Mouse (Mus musculus) midbrain, embryonic 11.5 days (tissue): ENCODE data around the gene Tcap. TPM values are rescaled to one million over a fixed set of nuclear protein-coding genes. Genes with fewer than 3 reads are reported as not detected.

ENCODE experiments used
- ATAC-seq: fragments of 200-750 bp; cut with Nextera tagmentation; 2 replicates; pipeline ENCODE4 v1.8.0; 2017; ENCODE audit warnings: moderate TSS enrichment, moderate library complexity; ENCODE audit not compliant: low FRiP score
- DNase-seq: peaks from one replicate; pipeline ENCODE4 v3.0.0; 2015; ENCODE audit warnings: low spot score; ENCODE audit errors: missing footprints
- H3K27ac ChIP-seq: fragments of 300-500 bp; sonication (generic); 2 replicates; pipeline ENCODE4 v1.5.1; 2014; ENCODE audit warnings: low read depth, low read length
- H3K27me3 ChIP-seq: fragments of 300-500 bp; sonication (generic); 2 replicates; pipeline ENCODE4 v1.6.1; 2014; ENCODE audit warnings: mild to moderate bottlenecking, low read length, moderate library complexity, mixed read lengths; ENCODE audit not compliant: control insufficient read depth, insufficient read depth
- H3K36me3 ChIP-seq: fragments of 300-500 bp; sonication (generic); 2 replicates; pipeline ENCODE4 v1.6.1; 2014; ENCODE audit warnings: mild to moderate bottlenecking, low read length, moderate library complexity, mixed read lengths; ENCODE audit not compliant: control insufficient read depth, insufficient read depth
- H3K4me1 ChIP-seq: fragments of 300-500 bp; sonication (generic); 2 replicates; pipeline ENCODE4 v1.6.1; 2014; ENCODE audit warnings: low read length; ENCODE audit not compliant: control insufficient read depth, insufficient read depth
- H3K4me2 ChIP-seq: fragments of 300-500 bp; sonication (generic); 2 replicates; pipeline ENCODE4 v1.6.1; 2014; ENCODE audit warnings: mild to moderate bottlenecking, moderate library complexity
- H3K4me3 ChIP-seq: fragments of 300-500 bp; sonication (generic); 2 replicates; pipeline ENCODE4 v1.5.1; 2014; ENCODE audit warnings: low read depth, low read length
- H3K9ac ChIP-seq: fragments of 300-500 bp; sonication (generic); 2 replicates; pipeline ENCODE4 v1.6.1; 2014; ENCODE audit warnings: low read length
- H3K9me3 ChIP-seq: fragments of 300-500 bp; sonication (generic); 2 replicates; pipeline ENCODE4 v1.6.1; 2016; ENCODE audit warnings: low read length; ENCODE audit not compliant: control insufficient read depth
- WGBS: fragments of 180-500 bp; shearing (Covaris S2); extraction: QIAGEN DNeasy Blood & Tissue Kit; methylation state at CpG from one replicate; pipeline ENCODE4 v1.1.7; 2014; 5-methylcytosine and 5-hydroxymethylcytosine counted together
- polyA plus RNA-seq: library from polyadenylated mRNA; unstranded; fragments of >200 nt; fragmentation: Nextera tagmentation; extraction: Ambion mirVana; gene quantifications from 2 replicates; pipeline ENCODE4 v1.2.1, GENCODE M21; 2014

Tcap gene
- polyA plus RNA-seq, 1 experiment from 2014 or later: not detected

- Histone ChIP-seq H3K4me3 (no peak overlapping the region), H3K4me1 (peaks cover 8% of the 10 kb centered on the region), H3K9ac (no peak overlapping the region), H3K4me2 (no peak overlapping the region), H3K27me3 (peaks cover 66% of the 10 kb centered on the region), H3K36me3 (no peaks in the 10 kb centered on the region), H3K27ac (no peak overlapping the region), H3K9me3 (no peaks in the 10 kb centered on the region)
- DNase-seq (peak; percentile 81), ATAC-seq (no peak)
- WGBS: 54% methylated on average over 4 of the region's 4 CpGs
Observed at GRCm38 (mm10) chr11:98341174-98341573, 42.4 kb upstream of the Tcap start.

DNA sequence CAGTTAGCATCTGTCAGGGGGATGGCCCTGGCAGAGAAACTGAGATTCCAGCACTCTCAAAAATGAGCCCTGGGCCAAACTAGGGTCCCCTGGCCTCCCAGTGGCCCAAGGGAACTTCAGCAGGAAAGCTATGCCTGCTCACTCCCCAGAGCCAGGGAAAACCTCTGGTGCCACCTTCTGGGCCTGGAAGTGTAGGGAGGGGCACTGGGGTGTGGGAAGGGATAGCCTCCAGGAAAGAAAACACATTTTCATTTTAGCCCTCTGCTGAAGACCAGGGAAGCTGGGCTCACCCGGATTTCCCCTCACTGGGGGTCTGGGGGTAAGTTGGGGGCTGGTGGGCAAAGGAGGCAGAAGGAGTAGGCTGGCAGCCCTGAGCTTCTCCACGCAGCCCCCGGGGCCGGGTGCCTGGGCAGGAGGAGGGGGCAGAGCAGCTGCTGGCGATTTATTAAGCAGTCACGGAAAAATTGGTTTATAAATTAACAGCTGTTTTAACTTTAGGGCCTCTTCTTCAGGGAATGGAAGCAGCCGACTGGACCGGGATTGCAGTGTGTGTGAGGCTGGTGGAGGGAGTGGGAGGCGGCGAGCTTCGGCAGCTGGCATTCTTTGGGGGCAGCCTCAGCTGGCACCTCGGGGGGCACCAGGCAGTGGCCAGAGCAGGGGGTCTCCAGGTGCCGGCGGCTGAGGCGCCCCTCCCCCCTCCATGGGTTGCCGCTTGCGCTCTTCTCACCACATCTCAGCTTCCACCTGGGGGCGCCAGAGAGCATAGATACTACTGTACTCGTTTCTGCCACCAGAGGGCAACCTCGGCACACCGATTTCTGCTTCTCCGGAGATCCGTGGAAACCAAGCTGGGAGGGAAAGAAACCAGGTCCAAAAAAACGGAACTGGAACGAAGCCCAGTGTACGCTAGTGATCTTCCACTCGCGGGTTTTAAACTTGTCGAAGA, 41.3 kb upstream of the Tcap start:
- WGBS: 2% methylated on average over 29 of the region's 29 CpGs
- peaks cover 66% of the 10 kb centered on the region for H3K27me3 ChIP-seq
- no peaks in the 10 kb centered on the region for H3K9me3 ChIP-seq
- DNase-seq (peak; percentile 99), ATAC-seq (peak; percentile 34)
- no peaks in the 10 kb centered on the region for H3K36me3 ChIP-seq
- no peak overlapping the region for H3K4me3 ChIP-seq
- H3K4me1 ChIP-seq: peaks cover 8% of the 10 kb centered on the region
- no peak overlapping the region for H3K9ac ChIP-seq
- peak overlapping the region; percentile 33; the same call in 1 of the 2 replicates for H3K4me2 ChIP-seq
- H3K27ac ChIP-seq: no peak overlapping the region

- no peak overlapping the region for H3K27ac ChIP-seq
- peak overlapping the region; percentile 31 for H3K4me2 ChIP-seq
- WGBS: under 1% methylated on average over 14 of the region's 14 CpGs
- H3K9ac ChIP-seq: no peak overlapping the region
- H3K27me3 ChIP-seq: peaks cover 66% of the 10 kb centered on the region
- ATAC-seq (no peak), DNase-seq (peak; percentile 99)
- H3K36me3 ChIP-seq: no peaks in the 10 kb centered on the region
- no peaks in the 10 kb centered on the region for H3K9me3 ChIP-seq
- H3K4me1 ChIP-seq: peaks cover 16% of the 10 kb centered on the region
- no peak overlapping the region for H3K4me3 ChIP-seq
Observed at GRCm38 (mm10) chr11:98345253-98345652, 38.4 kb upstream of the Tcap start.

DNA sequence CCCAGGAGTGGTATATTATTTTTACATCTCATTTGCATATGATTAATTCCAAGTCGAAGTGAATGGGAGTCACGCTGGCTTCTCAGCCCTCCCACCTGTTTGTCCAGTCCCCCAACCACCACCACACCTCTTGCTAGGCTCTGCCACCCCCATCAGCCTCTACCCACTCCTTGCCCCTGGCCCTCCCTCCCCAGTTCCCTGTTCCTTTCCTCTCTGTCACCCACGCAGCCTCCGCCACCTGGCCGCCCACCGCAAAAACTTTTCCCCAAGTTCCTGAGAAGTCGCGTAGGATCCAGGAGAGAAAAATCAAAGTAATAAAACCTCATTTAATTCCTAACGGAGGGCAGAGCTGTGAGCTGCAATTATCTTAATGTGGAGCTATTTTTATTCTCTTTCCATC, 37.4 kb upstream of the Tcap start:
- Histone ChIP-seq H3K27ac (no peak overlapping the region), H3K4me1 (peaks cover 16% of the 10 kb centered on the region), H3K9ac (no peak overlapping the region), H3K27me3 (peaks cover 67% of the 10 kb centered on the region), H3K36me3 (no peaks in the 10 kb centered on the region), H3K4me2 (no peak overlapping the region), H3K9me3 (no peaks in the 10 kb centered on the region), H3K4me3 (no peak overlapping the region)
- 8% methylated on average over 9 of the region's 9 CpGs for WGBS
- no peak for ATAC-seq
- DNase-seq: peak; percentile 80

GRCm38 (mm10) chr11:98347385-98348082, 36.1 kb upstream of the Tcap start:
- DNase-seq: peak; percentile 87

DNA sequence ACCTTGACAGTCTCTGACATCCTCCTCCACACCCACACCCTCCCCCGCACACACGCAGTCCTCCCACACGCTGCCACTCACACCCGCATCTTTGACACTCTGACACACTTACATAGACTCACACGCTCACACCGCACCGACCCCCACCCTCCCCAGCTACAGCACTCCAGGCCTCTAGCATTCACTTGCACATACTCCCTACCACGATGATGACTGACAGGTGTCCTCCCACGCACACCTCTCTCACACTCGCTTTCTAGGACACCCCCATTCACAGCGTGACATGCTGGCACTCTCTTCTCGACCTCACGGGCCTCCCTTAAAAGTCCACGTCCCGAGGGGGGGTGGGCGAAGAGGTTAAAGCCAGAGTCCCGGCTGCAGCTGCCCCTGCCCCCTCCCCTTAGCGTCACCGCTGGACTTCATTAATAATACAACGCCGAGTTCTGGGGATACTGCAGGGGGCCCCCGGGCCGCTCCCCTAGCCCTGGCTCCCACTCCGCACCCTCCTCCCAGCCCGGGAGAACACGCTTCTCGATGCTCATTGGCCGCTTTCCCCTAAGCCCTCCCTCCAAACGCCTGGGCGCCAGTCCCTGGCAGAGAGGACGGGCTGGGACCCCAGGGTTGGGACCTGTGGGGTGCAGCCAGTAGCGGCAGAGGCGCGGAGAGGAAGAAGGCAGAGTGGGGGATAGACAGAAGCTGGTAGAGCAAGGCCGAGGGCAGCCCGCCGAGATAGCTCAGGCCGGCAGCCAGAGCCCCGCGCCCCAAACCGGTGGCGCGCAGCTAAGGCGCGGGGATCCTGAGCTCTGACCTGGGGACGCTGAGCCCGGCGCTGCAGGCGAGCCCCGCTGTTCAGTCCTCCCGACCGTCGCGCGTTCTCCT, 35.3 kb upstream of the Tcap start, which contains the start of gene Ppp1r1b:
Gene Ppp1r1b (plus strand): TSS at position 322 of the 879 bp plus-strand sequence.
- no peaks in the 10 kb centered on the region for H3K9me3 ChIP-seq

More at GRCm38 (mm10) chr11:98347385-98348082, 36.1 kb upstream of the Tcap start:
- peaks cover 58% of the 10 kb centered on the region for H3K27me3 ChIP-seq
- WGBS: 7% methylated on average over 11 of the region's 12 CpGs
- no peak overlapping the region for H3K9ac ChIP-seq
- no peaks in the 10 kb centered on the region for H3K9me3 ChIP-seq
- H3K4me1 ChIP-seq: peaks cover 16% of the 10 kb centered on the region
- peak overlapping the region; percentile 97; the same call in 1 of the 2 replicates for H3K4me2 ChIP-seq
- no peak overlapping the region for H3K27ac ChIP-seq
- no peaks in the 10 kb centered on the region for H3K36me3 ChIP-seq
- ATAC-seq: no peak
- no peak overlapping the region for H3K4me3 ChIP-seq

GRCm38 (mm10) chr11:98349308-98349707, 34.3 kb upstream of the Tcap start:
- ATAC-seq (no peak), DNase-seq (peak; percentile 91)
- Histone ChIP-seq H3K9me3 (no peaks in the 10 kb centered on the region), H3K4me1 (peaks cover 16% of the 10 kb centered on the region), H3K4me2 (peak overlapping the region; percentile 97), H3K27ac (no peak overlapping the region), H3K9ac (no peak overlapping the region), H3K27me3 (peaks cover 65% of the 10 kb centered on the region), H3K36me3 (no peaks in the 10 kb centered on the region), H3K4me3 (no peak overlapping the region)
- WGBS: 2% methylated on average over 9 of the region's 9 CpGs

More for the DNA sequence above, 35.3 kb upstream of the Tcap start, which contains the start of gene Ppp1r1b:
- H3K9ac ChIP-seq: peak within 1 kb of the TSS; percentile 54
- H3K4me1 ChIP-seq: peaks cover 16% of the 10 kb centered on the region
- ATAC-seq (peak; percentile 80), DNase-seq (peak; percentile 93)
- peak within 1 kb of the TSS; percentile 97 for H3K4me2 ChIP-seq
- peaks cover 58% of the 10 kb centered on the region for H3K27me3 ChIP-seq
- H3K27ac ChIP-seq: no peak within 1 kb of the TSS
- no peaks in the 10 kb centered on the region for H3K36me3 ChIP-seq
- H3K4me3 ChIP-seq: peak within 1 kb of the TSS; percentile 50
- under 1% methylated on average over 52 of the region's 55 CpGs for WGBS

- DNase-seq: peak; percentile 65
- WGBS: 82% methylated on average over 18 of the region's 18 CpGs
- no peaks in the 10 kb centered on the region for H3K36me3 ChIP-seq
Observed at GRCm38 (mm10) chr11:98352272-98352990, 31.2 kb upstream of the Tcap start.

More at GRCm38 (mm10) chr11:98352272-98352990, 31.2 kb upstream of the Tcap start:
- Histone ChIP-seq H3K27ac (no peak overlapping the region), H3K4me3 (no peak overlapping the region), H3K9me3 (no peaks in the 10 kb centered on the region), H3K27me3 (peaks cover 48% of the 10 kb centered on the region), H3K4me2 (no peak overlapping the region), H3K9ac (no peak overlapping the region), H3K4me1 (peaks cover 16% of the 10 kb centered on the region)
- no peak for ATAC-seq
